Mouse (Mus musculus) limb, embryonic 14.5 days (tissue): ENCODE measurements at regions not wholly inside any gene's neighbourhood (a gene's known extent, or its start where the extent isn't known, plus 50 kb on each side); places are given as distances from the start of the nearest gene placed in this dataset.

Experiments
- ATAC-seq: fragments of 200-750 bp; cut with Nextera tagmentation; 2 replicates; pipeline ENCODE4 v1.8.0; 2017; ENCODE audit warnings: low read depth, moderate number of reproducible peaks, moderate TSS enrichment; ENCODE audit not compliant: low FRiP score
- DNase-seq: peaks from one replicate; pipeline ENCODE4 v3.0.0-alpha.2; 2015; ENCODE audit warnings: low spot score
- H3K27ac ChIP-seq: fragments of 300-500 bp; sonication (generic); replicated peaks from 2 replicates; pipeline ENCODE4 v1.5.1; 2014; ENCODE audit warnings: low read depth, mild to moderate bottlenecking, low read length, moderate library complexity, mixed read lengths
- H3K27me3 ChIP-seq: fragments of 300-500 bp; sonication (generic); 2 replicates; pipeline ENCODE4 v1.6.1; 2014; ENCODE audit warnings: low read length, mixed read lengths; ENCODE audit not compliant: control insufficient read depth, insufficient read depth
- H3K36me3 ChIP-seq: fragments of 300-500 bp; sonication (generic); 2 replicates; pipeline ENCODE4 v1.6.1; 2014; ENCODE audit warnings: mild to moderate bottlenecking, low read length, moderate library complexity, mixed read lengths; ENCODE audit not compliant: control insufficient read depth, insufficient read depth
- H3K4me1 ChIP-seq: fragments of 300-500 bp; sonication (generic); 2 replicates; pipeline ENCODE4 v1.6.1; 2014; ENCODE audit warnings: antibody characterized with exemption, low read length, mixed read lengths; ENCODE audit not compliant: control insufficient read depth, insufficient read depth
- H3K4me2 ChIP-seq: fragments of 300-500 bp; sonication (generic); replicated peaks from 2 replicates; pipeline ENCODE4 v1.6.1; 2014; ENCODE audit warnings: low read depth, mild to moderate bottlenecking, low read length, moderate library complexity; ENCODE audit not compliant: severe bottlenecking
- H3K4me3 ChIP-seq: fragments of 300-500 bp; sonication (generic); replicated peaks from 2 replicates; pipeline ENCODE4 v1.5.1; 2014; ENCODE audit warnings: low read length
- H3K9ac ChIP-seq: fragments of 300-500 bp; sonication (generic); 2 replicates; pipeline ENCODE4 v1.6.1; 2014; ENCODE audit warnings: mild to moderate bottlenecking, low read depth, low read length, moderate library complexity; ENCODE audit not compliant: severe bottlenecking
- H3K9me3 ChIP-seq: fragments of 300-500 bp; sonication (generic); 2 replicates; pipeline ENCODE4 v1.6.1; 2016; ENCODE audit warnings: low read length; ENCODE audit not compliant: control insufficient read depth
- POLR2A ChIP-seq: fragments of 200-500 bp; IDR thresholded peaks from 2 replicates; pipeline ENCODE4 v1.8.0; 2012; ENCODE audit warnings: inconsistent platforms, mild to moderate bottlenecking, moderate library complexity, borderline replicate concordance; ENCODE audit not compliant: insufficient read depth, insufficient read length; ENCODE audit errors: extremely low read depth
- WGBS: fragments of 180-500 bp; shearing (Covaris S2); extraction: QIAGEN DNeasy Blood & Tissue Kit; methylation state at CpG from one replicate; pipeline ENCODE4 v1.1.7; 2014; 5-methylcytosine and 5-hydroxymethylcytosine counted together

DNA sequence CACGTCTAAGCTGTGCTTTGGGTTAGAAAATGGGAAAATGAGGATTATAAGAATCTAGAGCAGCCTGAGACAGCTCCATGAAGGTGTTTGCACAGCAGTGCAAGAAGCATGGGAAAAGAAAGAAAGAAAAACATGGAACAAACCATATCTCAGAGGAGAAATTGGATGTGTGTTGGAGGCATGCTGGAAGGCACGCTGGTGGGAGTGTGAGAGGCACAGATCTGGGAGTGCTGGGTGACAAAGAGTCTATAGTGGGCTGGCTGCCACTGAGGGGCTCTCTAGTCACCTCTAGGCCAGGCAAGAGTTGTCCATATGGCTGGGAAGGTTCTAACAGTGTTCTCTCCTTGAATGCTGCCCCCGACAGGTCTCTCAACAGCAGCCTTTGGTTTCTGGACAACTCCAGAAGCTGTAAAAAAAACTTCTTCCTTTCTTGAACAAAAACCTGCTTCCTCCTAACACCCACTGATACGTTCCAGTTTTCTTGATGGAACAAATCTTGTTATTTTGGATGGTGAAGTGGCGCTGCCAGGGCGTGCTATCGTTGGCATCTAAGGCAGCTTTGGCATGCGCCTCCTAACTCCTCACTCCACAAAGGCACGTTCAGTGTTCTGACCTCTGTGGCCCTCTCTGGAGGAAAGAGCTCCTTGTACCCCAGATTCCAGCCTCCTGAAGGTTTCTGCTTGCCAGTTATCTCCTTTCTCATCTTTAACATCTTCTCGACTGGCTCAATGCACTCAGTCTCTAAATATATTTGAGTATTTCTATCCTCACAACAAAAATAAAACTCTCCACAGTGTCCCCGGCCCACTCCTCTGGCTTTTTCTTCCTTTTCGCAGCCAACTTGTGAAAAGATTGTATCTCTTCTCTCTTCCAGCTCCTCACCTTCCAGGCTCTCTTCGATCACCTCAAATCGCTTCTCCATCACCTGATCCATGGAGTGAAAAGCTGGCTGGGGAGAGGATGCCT lies 130.4 kb downstream of the Adra2a start:
- no peak overlapping the region for H3K4me2 ChIP-seq
- no peak overlapping the region for H3K4me3 ChIP-seq
- ATAC-seq (no peak), DNase-seq (no peak)
- H3K27me3 ChIP-seq, result no peaks in the 10 kb centered on the region
- H3K4me1 ChIP-seq, result no peaks in the 10 kb centered on the region
- H3K9ac ChIP-seq, result no peak overlapping the region
- WGBS, result 85% methylated on average over 14 of the region's 14 CpGs
- no peak overlapping the region for H3K27ac ChIP-seq
- no peaks in the 10 kb centered on the region for H3K9me3 ChIP-seq
- no peaks in the 10 kb centered on the region for H3K36me3 ChIP-seq
- no peak for TF ChIP-seq POLR2A

DNA sequence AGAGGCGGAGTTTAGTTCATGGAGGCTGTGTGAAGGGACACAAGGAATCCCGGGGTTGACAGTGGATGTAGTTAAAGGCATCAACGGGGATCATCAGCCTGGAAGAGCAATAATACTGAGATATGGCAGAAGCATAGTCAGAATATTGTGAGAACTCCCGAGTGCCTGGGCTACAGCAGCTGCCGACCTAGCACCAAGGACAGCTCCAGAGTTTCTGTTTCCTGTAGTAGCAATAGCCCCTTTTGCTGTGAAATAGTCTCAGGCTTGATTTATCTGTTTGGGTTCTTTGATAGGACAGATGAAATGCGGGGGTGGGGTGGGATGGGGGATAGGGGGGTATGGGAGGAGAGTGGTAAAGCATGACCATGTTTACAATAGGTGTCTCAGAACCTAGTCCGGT lies 131.8 kb downstream of the Adra2a start:
- WGBS, result 45% methylated on average over 7 of the region's 7 CpGs
- Histone ChIP-seq H3K36me3 (no peaks in the 10 kb centered on the region), H3K4me2 (no peak overlapping the region), H3K4me1 (no peaks in the 10 kb centered on the region), H3K4me3 (no peak overlapping the region), H3K27me3 (no peaks in the 10 kb centered on the region), H3K9ac (no peak overlapping the region), H3K9me3 (no peaks in the 10 kb centered on the region), H3K27ac (no peak overlapping the region)
- TF ChIP-seq POLR2A, result no peak
- DNase-seq, result peak; percentile 72
- ATAC-seq, result no peak

GRCm38 (mm10) chr19:54177491-54177890 lies 133.5 kb downstream of the Adra2a start:
- 83% methylated on average over 6 of the region's 6 CpGs for WGBS
- ATAC-seq, result no peak

GRCm38 (mm10) chr19:54200407-54200806 lies 156.5 kb downstream of the Adra2a start:
- H3K27ac ChIP-seq, result no peak overlapping the region
- no peaks in the 10 kb centered on the region for H3K36me3 ChIP-seq
- no peak overlapping the region for H3K4me3 ChIP-seq
- no peaks in the 10 kb centered on the region for H3K27me3 ChIP-seq
- ATAC-seq (no peak), DNase-seq (no peak)
- H3K9me3 ChIP-seq, result no peaks in the 10 kb centered on the region
- WGBS, result 85% methylated on average over 6 of the region's 6 CpGs
- no peak overlapping the region for H3K4me2 ChIP-seq
- no peak overlapping the region for H3K9ac ChIP-seq
- no peaks in the 10 kb centered on the region for H3K4me1 ChIP-seq
- TF ChIP-seq POLR2A, result no peak

More at GRCm38 (mm10) chr19:54177491-54177890, 133.5 kb downstream of the Adra2a start:
- Histone ChIP-seq H3K27me3 (no peaks in the 10 kb centered on the region), H3K4me1 (no peaks in the 10 kb centered on the region), H3K36me3 (no peaks in the 10 kb centered on the region), H3K4me2 (no peak overlapping the region), H3K9me3 (no peaks in the 10 kb centered on the region), H3K9ac (no peak overlapping the region), H3K4me3 (no peak overlapping the region), H3K27ac (no peak overlapping the region)
- DNase-seq, result no peak
- no peak for TF ChIP-seq POLR2A

- Histone ChIP-seq H3K27ac (no peak overlapping the region), H3K36me3 (no peaks in the 10 kb centered on the region), H3K9me3 (no peaks in the 10 kb centered on the region), H3K4me1 (no peaks in the 10 kb centered on the region), H3K4me2 (no peak overlapping the region), H3K4me3 (no peak overlapping the region), H3K9ac (no peak overlapping the region), H3K27me3 (no peaks in the 10 kb centered on the region)
- DNase-seq (no peak), ATAC-seq (no peak)
- no peak for TF ChIP-seq POLR2A
- 80% methylated on average over 6 of the region's 6 CpGs for WGBS
Measured at GRCm38 (mm10) chr19:54202456-54202855, 158.5 kb downstream of the Adra2a start.
